Mouse (Mus musculus) CD4-positive, CD25-positive, alpha-beta regulatory T cell, adult 2 months (primary cell): ENCODE results near the gene Bdh1.
"Not testable (repeated sequence)": the region's sequence is repeated elsewhere in the genome, so short reads cannot be mapped to it uniquely, and the experiment has no call there.

Experiments used
- DNase-seq: peaks from one replicate; pipeline ENCODE4 v3.0.0-alpha.2; 2012; ENCODE audit warnings: low read depth, low spot score

Gene Bdh1

DNA sequence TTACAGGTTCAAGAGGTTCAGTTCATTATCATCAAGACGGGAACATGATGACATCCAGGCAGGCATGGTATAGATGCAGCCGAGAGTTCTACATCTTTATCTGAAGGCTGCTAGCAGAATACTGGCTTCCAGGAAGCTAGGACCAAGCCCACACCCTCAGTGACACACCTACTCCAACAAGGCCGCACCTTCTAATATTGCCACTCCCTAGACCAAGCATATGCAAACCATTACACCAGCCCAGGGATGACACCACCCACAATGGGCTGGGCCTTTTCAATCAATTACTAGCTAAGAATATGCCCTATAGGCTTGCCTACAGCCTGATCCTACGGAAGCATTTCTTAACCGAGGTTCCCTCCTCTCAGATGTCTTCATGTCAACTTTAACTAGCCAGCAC lies 42.9 kb downstream of the Bdh1 start:
- no peak for DNase-seq

DNA sequence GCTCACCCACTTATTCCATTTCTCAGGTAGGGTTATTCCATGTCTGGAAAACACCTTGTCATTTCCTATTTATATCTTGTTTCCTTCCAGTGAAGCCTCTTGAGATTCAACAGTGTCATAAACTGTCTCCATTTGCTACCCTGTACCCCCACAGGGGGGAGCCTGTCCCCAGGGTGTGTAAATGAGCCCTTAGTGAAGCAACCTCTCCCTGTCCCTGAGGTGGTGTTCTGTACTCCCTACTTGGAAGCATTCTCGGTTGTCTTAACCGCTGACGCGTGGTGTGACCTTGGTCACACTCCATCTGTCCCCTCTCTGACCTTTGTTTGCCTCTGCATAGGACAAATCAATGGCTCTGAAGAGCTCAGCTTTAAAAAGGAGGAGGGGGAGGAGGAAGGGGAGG lies 43.5 kb downstream of the Bdh1 start:
- peak; percentile 25 for DNase-seq

DNA sequence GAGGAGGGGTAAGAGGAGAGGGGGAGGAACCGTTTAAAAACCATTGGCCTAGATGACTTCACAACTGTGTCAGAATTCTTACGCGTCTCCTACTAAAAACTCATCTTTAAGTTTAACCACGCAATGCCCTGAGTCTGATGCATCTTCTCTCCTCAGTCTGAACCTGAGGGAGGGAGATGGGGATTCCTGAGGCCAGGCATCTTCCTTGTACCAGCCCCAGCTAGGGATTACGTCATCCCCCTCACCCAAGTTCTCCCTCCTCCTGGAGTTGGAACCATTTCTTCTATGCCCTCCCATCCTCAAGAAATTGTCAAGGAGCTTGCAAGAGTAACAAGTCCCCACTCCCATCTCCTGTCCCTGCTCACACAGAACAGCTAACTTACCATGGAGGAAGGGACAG lies 44.0 kb downstream of the Bdh1 start:
- DNase-seq = no peak

DNA sequence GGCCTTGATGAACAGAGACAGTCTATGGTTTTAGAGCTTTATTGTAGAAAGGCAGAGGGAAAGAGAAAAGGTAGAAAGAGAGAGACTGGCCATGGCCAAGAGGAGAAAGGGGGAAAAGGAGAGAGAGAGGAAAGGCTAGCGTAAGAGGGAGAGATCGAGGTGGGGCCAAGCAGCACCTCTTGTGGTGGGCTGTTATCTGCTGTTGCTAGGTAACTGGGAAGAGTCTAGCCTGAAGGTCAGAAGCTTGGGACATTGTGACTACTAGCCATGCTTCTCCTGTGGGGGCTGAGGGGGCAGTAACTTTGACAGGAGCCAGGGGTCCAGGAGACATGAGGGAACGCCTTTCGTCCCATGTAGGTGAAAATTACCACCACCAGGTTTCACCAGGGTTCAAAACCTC lies 48.7 kb downstream of the Bdh1 start:
- DNase-seq = not testable (repeated sequence)

DNA sequence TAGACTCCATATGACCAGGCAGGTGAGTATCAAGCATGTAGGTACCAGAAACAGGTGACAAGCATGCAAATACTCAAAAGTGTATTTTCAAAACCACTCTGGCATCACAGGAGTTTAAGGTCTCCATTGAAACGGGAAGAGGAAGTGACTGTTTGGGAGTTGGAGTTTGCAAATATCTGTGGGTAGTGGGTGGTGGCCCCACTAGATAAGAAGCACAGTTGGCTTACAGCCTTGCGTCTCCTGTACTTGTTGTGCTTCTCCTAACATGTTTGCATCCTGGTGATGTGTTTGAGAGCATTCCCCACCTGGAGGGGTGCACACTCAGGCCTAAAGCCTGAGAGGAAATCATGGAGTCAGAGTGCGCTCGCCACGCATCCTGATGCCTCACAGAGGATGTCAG lies 49.9 kb downstream of the Bdh1 start:
- no peak for DNase-seq

DNA sequence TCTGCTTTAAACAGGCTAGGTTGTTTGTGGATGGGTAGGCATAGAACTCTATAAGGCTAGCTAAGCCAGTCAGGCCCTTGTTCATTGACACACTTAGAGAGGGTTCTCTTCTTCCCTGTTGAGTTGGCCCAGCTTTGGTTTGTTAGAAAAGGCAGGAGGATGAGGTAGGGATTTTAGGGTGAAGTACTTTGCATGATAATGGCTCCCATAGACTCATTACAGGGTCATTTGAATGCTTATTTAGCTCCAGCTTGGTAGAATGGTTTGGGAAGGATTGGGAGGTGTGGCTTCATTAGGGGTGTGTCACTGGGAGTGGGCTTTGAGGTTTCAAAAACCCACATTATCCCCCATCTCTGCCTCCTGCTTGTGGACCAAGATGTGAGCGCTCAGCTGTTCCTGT lies 51.1 kb downstream of the Bdh1 start:
- no peak for DNase-seq

DNA sequence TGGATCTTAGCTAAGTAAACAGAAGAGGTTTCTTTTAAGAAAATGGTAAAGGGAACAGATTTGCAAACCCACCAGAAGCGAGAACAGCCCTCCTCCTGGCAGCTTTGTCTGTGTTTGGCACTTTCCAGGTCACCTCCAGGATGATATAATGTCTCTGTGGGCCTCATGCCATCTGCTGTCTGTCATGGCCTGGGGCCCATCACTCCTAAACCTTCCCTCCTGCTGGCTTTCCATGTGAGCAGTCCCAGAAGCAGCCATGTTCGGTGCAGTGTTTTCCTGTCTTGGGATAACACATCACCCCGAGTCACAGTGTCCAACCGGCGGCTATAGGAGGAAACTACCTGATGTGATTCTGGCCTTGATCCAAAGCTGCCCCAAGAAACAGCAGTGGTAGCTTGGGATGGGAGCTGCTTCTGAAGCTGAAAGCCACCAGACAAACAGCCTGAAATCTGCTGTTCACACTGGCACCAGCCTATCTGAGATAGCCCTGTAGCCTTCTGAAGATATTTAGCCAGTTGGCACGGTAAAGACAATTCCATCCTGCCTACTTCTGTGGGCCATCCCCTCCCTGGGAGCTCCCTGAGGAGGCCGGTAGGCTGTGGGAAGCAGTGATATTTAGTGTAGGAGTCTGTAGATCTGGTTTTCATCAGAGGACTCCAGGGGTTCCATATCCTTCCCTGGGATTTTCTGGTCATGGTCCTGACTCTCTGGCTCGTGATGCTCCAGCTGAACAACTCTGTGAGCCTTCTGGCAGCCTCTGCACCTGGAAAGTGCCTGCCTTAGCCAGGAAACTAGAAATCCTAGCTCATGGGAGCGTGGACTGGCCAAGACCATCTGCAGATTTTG lies 53.3 kb downstream of the Bdh1 start:
- DNase-seq = no peak

DNA sequence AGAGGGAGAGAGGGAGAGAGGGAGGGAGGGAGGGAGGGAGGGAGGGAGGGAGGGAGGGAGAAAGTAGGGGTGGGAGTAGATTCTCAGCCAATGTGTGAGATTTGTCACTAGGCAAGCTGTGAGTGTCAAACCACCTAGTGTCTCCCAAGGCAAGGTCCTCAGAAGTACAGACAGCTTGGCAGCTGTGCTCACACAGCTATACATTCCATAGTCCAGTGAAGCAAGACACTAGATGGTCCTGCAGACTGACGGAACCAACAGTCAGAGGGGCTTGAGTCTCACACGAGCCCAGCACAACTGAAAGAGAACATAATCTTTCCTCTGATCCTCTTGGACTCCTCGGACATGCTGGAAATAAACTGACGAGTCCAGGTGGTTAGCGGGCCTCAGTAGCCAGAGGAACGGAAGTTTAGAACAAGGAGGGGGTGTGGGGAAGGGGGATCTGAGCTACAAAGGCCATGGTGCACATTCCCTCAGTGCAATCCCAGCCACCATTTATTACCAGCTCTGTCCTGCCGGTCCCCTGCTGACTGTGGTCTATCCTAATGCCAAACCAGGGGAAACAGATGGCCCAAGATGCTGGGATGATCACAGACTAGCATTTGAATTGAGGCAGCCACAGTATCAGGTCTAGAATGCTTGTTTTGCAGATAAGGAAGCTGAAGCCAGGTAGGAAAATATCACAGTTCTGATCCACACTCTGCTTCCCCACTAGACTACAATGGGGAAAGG lies 55.0 kb downstream of the Bdh1 start:
- DNase-seq = no peak

DNA sequence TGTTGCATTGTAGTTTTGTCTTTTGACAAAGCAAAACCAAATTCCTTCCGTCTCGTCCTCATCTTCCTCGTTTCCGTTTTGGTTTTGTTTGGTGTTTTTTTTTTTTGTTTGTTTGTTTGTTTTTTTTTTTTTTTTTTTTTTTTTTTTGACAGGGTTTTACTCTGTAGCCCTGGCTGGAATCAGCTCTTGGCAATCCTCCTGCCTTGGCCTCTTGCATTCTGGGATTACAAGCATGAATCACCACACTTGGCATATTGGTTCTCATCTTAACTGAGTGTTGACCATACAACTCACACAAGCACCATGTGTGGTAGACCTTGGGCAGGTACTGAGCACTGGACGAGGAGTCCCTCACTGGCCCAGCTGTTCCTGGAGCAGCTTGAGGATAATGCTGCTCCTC lies 63.3 kb downstream of the Bdh1 start:
- no peak for DNase-seq

DNA sequence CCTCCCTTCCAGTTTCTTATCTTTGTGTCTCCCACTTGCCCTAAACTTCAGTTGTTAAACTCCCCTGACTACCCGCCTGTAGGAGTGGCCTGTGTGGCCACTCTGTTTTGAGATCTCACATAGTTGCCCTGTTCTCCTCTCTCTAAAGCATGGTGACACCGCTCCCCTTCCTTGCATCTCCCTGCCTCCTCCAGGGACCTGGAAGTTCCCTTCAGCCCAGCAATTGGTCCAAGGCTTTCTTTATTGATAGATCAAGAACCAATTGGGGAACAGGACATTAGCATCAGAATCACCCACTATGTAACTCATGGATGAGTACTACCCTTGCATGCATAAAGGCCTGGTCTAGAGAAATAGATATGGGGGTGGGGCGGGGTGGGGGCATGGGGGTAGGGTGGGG lies 65.2 kb downstream of the Bdh1 start:
- DNase-seq = no peak

DNA sequence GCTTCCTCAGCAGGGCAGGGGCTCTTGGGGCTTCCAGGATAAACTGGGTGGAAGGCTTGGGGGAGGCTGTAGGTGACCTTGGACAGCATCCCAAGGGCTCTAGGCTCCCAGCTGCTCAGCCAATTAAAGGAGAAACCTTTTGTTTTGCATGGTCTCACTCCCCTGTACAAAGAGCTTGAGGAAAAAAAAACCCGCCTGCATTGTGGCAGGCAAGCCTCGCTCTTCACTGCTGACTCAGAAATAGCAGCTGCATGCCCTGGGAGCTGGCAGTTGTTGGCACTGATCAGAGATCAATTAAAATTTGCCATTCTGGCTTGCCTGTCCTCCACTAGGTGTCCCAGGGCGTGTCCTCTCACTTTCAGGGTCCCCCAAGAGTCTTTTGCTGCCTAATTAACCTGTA lies 67.0 kb downstream of the Bdh1 start:
- no peak for DNase-seq

DNA sequence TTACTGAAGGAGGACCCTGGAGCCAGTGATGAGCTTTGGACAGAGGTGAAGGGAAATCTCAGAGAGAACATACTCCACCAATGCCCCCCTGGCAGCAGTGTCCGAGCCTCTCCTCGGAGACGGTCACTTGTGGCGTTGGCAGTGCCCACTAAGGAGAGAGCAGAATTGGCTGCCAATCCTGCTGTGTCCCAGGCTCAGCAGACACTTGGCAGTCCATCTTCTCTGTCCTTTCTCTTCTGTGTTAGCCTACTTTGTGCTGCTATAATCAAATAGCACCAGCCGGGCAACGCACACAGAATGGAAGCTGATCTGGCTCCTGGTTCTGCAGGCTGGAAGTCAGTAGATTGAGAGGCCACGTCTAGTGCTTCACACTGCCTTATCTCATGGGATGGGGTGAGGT lies 68.9 kb downstream of the Bdh1 start:
- DNase-seq = no peak

DNA sequence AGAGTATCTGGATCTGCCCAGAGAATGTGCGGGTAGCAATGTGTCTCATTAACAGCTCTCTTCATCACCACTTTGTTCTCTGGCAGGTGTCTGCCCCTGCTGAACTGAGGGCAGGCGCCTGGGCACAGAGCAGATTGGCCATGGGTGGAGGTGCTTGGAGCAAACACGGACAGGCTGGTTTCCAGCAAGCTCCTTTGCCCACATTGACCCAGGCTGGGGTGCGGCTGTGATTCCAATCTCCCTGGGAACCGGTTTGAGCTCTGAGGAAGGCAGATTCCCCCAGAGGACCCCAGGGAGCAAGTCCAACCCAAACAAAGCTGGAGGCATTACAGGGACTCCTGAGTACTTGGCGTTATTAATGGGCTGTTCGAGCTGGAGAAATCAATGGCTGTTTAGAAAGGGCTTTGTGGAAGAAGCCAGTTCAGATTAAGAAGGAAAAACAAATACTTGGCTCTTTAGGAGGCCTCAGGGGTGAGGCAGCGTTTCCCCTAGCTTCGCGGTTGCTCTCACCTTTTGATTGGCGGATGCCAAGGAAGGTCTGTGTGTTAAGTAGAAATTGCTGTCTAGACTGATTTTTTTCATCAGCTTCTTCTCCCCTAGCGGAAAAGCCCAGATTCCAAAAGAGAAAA lies 71.0 kb downstream of the Bdh1 start:
- peak; percentile 9 for DNase-seq

DNA sequence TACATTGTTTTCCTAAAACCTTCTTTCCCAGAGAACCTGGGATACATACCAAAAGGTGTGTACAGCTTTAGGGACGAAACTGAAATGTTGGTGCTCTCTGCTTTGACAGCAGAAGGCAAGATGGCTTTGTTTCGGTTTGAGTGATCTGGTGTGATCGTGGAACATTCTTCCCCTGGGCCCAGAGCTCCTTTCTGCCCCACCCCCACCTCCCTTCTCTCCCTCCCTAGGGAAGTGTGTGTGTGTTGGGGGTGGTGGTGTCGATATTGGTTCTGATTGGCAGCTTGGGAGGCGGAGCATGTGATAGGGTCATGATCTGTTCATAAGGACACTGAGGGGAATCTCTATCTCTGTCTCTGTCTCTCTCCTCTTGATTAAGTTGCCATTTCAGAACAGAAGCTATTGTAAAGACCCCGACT lies 71.5 kb downstream of the Bdh1 start:
- DNase-seq = peak; percentile 6

DNA sequence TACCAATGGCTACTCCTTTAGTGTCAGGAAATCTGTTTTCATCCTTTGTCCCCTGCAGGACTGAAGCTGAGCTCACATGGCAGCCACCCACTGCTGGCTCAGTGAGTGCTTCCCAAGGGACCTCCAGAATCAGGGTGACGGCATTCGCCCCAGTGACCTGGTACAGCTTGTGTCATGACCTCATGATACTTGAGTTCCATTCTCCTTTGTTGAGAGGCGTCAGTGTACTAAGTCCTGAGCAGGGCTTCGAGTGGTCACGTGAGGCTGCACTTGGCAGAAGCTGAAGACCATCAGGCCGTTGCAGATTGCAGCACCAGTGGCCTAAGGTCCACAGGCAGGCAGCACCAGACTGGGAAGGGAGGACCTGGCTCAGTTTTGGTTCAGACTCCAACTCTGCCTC lies 71.9 kb downstream of the Bdh1 start:
- DNase-seq = no peak

DNA sequence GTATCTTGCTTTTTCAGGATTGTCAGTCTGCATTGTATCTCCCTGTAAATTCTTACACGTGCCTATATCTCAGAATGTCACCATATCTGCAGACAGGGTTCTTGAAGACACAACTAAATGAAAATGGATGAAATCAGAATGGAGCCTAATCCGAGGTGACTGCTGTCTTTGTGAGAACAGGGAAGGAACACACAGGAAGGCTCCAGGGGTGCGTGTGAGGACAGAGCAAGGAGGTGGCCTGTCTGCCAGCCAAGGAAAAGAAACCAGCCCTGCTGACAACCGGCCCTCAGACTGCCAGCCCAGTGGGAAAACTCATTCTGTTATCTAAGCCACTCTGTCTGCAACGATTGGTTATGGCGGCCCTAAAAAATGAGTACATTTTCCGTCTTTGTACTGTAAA lies 73.3 kb downstream of the Bdh1 start:
- no peak for DNase-seq

DNA sequence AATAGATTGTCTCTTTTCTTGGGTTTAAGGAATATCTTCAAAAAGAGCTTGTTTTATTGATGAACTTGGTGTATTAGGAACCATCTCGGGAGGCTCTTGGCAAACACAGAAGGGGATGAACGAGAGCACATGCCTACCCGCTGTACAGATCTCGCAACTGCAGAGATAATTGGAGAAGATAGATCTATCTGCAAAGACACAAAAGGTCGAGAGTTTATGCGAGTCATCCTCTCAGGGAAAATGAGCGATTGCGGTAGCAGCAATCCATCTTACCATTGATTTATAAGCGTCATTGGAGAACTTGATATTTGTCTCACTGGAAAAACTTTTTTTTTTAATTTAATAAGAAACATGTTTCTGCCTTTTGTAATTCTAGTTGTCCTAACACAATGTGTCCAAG lies 73.7 kb downstream of the Bdh1 start:
- DNase-seq = no peak

DNA sequence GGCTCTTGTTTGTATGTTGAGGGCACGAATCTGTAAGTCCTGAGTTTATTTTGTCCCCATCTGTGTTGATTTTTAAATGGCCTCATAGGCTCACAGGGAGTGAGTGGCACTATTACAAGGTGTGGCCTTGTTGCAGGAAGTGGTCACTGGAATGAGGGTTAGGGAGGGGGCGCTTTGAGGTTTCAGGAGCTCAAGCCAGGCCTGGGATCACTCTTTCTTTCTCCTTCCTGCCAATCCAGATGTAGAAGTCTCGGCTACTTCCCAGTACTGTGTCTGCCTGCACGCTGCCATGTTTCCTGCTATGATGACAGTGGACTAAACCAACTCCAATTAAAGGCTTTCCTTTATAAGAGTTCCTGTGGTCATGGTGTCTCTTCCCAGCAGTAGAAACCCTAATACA lies 76.3 kb downstream of the Bdh1 start:
- no peak for DNase-seq

DNA sequence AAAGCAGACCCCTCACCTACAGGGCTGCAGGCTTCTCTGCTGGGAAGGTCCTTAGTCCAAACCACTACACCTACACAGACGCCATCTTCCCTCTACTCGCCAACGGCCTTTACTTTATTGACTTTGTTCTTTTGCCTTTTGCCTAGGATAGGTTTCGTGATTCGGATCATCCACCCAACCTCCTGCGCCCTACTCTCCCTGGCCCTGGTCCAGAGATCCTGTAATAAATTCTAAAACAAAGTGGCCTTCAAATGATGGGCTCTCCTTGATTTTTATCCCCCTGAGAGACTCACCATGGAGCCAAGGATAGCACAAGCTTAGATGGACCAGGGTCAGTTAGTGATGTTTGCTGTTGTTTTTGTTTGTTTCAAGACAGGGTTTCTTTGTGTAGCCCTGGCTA lies 76.9 kb downstream of the Bdh1 start:
- no peak for DNase-seq

DNA sequence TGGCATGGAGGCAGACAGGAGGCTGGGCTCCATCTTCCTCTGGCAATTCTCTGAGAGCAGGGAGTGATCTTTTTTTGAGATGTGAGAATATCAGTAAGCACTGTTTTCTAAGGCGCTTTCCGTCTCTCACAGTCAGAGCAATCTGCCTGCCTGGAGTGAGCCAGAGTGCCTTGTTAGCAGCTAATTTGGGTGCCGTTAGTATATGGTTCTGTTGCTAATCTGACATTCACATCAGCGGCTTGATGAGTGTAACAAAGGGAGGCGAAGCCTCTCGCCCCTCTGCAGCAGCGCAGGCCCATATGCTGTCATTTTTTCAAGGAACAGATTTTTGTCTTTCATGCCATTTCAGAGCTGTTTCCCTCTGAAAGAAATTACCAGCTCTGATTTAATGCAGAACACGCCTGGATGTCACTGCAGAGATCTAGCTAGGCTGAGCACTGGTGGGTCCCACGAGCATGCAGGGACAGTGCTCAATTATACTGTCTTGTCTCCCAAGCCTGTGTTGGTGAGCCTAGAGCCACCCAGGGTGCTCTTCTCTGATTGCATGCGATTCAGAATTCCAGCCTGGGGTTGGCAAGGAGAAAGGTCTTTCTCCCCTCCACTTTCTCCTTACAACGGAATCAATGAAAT lies 77.7 kb downstream of the Bdh1 start:
- no peak for DNase-seq

DNA sequence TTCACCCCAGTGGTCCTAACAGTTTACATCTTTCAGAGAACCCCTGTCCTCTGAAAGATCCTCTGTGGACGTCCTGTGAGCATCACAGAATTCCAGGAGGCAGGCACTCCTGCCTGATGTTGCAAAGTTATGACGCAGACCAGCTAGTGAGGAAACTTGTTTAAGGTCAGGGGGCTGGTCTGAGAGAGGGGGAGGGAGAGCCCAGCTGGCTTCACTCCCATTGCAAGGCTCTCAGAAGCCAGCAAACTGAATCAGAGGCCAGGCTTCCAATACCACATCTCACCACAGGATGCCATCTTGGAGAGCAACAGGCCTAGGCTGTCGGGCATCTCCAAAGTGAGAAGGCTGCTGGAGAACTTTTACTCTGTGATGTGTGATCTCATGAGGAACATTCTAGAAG lies 78.5 kb downstream of the Bdh1 start:
- DNase-seq = no peak

DNA sequence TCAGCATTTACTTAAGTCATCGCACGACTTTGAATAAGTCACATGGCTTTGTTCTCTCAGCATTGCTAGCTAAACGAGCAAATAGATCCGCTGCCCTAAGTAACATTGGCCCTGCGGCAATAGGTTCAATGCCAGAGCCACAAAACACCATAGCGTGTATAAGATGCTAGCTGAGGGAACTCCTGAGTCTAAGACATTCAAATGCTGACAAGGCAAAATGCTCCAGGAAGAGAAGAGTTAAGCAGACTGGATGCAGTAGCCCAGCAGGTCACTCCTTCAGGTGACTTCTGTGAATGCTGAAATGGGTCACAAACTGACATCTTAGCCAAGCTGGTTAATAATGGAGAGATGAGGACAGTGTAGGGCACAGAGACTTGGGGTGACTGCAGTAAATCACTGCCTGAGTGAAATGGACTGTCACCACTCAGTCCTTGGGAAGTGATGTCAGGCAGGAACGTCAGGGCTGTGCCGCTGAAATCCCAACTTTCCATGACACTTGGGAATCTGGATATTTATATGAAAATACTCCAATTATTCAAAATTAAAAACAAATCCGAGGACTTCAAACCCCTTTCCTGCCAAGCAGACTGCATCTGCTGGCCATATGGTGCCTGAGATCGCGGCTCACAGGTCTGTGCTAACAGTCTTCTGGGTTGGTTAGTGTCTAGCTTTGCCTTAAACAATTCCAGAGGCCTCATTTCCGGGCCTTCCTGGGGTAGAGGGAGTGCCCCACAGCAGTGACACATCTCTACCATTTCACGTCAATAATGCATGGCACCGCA lies 79.1 kb downstream of the Bdh1 start:
- no peak for DNase-seq
